Mouse (Mus musculus) colon, adult 2 months (tissue): ENCODE results near the gene Gm5538. TPM values are rescaled to one million over a fixed set of nuclear protein-coding genes. Genes with fewer than 3 reads are reported as not detected.

Experiments
- polyA plus RNA-seq: library from polyadenylated mRNA; depleted of rRNA; stranded (reverse); fragments of >200 nt; gene quantifications from 2 replicates; pipeline ENCODE4 v1.2.3, GENCODE M21; 2012; rRNA removed

Gm5538 gene
- not detected in 2 replicates for polyA plus RNA-seq

GRCm38 (mm10) chr3:59729490-59729889 lies at the start of gene Gm5538:
Gene Gm5538 (plus strand): TSS chr3:59729790.

Other genes starting within 250 kb of the Gm5538 start
- gene Gm8298, start 131.3 kb downstream of the Gm5538 start, polyA plus RNA-seq, result not detected in 2 replicates
- not detected in 2 replicates for gene C130079G13Rik, start 195.4 kb downstream of the Gm5538 start, polyA plus RNA-seq